Mouse (Mus musculus) urinary bladder, postnatal 4 days (tissue): ENCODE measurements around the gene Col12a1.
"Not testable (repeated sequence)": the region's sequence is repeated elsewhere in the genome, so short reads cannot be mapped to it uniquely, and the experiment has no call there.

Experiments
- DNase-seq, 2 experiments: peaks; one replicate each; pipeline ENCODE4 v3.0.0; 2021 to 2022; ENCODE audit warnings: low spot score in 2 of 2

Gene Col12a1

DNA sequence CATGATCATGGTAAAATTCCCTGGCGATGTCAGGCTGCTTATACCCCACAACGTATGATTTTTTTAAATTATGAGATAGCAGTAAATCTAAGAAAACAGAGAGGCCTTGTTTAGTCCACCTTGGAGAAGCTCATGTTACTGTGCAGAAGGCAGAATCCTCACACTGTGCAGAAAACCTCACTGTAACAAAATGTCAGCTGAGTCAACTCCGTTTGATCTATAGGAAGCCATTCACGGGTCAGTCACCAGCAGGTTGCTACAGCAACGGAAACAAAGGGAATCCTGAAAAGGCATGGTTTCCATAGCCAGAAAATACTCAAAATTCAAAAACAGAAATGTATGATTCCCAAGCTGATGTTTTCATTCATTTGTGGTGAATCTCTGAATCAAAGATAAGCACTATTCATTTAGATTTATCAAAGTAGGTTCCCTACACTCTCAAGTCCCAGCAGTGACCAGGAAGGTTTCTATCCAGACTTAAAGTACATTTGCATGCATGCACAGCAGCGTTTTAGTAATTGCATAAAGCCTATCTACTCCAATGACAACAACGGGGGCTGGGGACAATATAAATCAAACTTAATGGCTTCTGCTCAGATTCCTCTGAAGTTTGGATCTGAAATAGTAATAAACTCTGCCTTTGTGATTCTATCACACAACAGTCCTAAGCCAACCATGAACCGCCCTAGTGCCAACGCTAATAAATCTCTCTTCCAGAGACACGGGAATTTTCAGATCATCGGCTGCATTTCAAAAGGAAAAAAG, 28.7 kb downstream of the Col12a1 start:
- DNase-seq = no peak

DNA sequence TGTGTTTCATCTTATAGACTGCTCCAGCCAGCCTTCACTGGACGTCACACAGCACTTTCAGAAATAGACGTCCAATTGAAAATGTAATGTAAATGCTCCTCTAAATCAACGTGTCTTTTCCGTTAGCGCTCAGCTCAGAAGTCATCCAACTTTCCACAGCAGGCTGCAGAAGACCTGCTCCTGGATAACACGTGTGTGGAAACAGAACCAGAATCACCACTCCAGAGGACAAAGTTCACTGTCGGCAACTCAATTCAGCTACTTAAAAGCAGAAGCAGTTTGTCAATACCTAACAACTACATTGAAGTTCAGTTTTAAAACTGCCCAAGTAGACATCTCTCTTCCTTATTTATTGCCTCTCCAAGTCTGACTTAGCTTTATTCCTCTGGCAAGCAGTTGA, 29.3 kb downstream of the Col12a1 start:
- no peak for DNase-seq

DNA sequence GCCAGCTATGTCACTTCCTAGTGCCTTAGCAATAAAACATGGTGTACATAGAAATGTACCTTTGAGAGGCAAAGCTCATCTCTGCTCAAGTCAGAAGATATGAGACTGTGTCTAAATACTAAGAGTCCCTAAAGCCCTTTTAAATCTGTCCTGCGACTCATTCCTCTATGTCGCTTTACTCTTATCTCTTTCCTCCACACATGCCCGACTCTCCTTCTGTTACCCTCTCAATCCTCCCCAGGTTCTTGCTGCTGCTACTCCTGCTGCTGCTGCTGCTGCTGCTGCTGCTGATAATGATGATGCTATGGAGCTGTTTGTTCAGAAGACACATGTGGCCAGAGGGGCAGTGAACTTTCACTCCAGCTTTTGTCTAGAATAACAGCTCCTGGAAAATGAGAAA, 31.4 kb downstream of the Col12a1 start:
- no peak for DNase-seq

DNA sequence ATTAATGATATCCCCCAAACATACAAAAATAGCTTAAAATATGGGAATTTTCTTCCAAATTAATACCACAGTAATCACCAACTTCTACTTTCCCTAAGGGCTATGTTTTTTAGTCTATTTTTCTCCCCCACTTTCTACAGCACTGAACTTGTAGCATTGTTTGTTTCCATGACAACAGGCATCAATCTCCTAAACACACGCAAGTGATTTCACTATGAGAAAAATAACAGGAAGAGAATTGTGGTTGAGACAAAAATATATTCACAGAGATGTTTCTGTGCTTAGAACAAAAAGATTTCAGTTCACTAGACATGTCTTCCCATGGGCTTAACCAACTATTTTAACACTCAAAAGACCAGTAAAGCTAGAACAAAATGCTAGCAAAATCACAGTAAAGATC, 32.6 kb downstream of the Col12a1 start:
- no peak for DNase-seq

DNA sequence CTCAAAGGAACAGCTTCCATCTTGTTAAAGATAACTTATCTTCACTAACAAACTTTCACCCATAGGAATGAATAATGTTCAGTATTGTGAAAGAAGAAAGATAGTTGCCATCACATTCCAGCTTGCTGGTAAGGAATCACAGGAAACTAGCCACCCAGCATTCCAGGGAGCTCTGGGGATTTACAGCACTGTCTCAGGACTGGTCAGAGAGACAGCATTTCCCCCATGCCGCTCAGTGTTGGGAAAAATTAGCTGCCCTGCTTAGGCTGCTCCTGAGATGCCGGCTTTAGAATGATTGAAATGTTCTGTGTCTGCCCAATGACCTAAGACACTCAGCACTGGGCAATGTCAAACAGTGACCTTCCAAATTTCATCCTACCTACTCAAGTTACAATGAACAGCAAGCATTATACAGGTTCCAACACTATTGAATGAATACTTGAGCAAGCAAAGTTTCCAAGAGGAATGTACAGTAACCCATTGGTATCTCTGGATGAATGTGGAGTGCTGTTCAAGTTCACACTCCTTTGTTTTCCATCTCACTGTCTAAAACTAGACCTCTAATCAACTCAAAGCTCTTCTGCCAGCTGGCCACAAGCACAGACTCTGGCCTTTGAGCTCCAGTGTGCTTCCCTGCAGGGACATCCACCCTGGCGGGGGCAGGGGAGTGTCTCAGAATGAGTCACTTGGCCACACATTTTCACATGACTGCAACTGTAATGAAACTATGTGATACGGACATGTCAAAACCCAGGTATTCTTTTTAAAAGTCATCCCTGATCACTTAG, 38.0 kb downstream of the Col12a1 start:
- DNase-seq = no peak

DNA sequence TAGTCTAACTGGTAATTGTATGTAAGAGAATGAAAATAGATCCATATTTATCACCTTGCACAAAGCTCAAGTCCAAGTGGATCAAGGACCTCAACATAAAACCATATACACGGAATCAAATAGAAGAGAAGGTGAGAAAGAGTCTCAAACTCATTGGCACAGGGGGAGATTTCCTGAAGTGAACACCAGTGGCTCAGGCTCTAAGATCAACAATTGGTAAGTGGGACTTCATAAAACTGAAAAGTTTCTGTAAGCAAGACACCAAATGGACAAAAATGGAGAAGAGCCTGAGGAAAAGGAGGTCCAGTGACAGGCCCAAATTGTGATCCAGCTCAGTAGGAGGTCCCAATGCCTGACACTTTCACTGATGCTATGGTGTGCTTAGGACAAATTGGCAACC, 49.8 kb downstream of the Col12a1 start:
- not testable (repeated sequence) for DNase-seq

DNA sequence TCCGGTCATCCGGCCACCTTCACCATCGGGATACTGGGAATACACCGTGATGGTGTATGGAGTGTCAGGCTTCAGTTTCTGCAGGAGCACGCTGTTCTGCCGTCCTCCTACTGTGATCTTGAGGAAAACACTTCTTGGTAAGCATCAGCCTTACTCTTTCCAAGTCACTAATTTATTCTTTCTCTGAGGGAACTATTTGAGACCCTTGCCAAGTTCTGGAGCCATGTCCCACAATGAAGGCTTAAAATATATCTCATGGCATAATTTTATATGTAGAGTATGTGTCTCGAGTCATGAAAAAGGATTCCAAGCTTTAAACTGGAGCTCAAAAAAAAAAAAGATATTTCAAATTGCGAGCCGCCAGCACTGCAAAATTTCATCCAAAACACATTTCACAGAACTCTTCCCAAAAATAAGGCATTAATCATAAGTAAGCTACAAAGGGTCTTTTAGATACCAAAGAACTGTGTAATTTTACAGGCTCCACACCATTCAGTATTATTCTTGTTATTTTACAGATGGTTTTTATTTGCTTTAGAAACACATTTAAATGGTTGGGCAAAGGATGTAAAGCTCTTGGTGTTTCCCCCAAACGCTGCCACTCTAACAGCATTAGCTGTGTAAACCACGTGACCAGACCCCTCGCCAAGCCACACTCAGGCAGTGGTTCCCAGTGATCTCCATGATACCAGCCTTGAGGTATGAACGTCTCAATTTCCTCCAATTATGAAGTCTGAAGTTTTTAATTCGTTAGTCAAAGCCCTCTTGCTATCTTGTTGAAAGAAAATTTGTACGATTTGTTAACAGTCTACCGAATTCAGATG, 65.1 kb downstream of the Col12a1 start:
- DNase-seq = no peak

DNA sequence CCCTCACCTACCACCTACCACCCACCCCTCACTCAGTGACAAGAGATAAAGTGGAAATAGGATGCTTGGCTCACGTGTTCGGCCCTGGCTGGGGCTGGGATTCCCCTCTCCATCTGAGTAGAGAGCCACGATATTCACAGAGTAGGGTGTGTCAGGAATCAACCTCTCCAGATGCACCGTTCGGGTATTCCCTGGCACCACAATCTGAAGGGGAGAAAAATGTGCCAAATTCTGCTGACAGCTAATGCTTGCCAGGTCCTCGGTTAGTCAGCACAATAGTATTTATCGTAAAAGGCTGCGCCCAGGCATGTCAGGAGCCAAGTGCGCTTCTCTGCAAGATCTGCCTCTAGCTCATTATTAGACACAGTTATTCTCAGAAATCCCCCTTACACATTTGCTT, 70.0 kb downstream of the Col12a1 start:
- no peak for DNase-seq

DNA sequence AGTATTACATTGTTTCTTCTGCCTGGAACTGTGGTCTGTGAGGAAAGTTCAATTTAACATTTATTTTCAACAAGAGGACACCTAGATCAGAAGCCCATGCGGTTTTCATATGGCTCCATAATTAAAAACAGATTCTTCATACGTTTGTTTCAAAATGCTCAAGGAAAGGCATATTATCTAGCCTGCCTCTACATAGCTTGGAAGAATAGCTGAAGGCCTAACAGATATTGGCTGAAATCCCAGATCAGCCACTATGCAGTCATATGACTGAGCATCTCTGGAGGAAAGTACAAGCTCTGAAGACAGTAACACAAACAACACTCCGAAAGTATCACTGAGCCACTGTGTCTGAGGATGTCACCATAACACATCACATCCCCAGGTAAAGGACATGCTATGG, 72.9 kb downstream of the Col12a1 start:
- DNase-seq = no peak

DNA sequence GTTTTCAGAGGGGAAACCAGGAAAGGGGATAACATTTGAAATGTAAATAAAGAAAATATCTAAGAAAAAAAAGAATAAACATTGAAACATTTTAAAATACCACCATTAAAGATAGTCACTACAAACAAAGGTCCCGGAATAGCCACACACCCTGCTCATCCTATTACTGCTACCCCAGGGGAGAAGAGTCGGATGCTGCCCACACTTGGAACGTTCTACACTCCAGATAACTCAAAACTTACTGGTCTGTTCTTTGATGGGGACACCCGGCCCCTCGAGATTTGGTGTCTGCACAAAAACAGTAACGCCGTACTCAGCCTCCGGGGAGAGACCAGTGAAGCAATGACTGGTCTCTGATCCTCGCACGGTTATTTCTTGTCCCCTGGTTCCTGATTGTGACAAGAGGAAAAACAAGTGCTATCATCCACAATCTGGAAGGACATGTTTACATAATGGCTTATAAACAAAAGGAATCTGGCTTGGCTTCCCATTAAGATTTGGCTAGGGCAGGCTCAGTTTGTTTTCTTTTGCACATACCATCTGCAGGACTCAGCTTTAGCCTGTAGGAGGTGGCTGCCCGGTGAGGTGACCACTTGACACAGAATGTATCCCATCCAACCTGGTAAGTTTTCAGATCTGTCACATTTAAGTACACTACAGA, 79.1 kb downstream of the Col12a1 start:
- no peak for DNase-seq

DNA sequence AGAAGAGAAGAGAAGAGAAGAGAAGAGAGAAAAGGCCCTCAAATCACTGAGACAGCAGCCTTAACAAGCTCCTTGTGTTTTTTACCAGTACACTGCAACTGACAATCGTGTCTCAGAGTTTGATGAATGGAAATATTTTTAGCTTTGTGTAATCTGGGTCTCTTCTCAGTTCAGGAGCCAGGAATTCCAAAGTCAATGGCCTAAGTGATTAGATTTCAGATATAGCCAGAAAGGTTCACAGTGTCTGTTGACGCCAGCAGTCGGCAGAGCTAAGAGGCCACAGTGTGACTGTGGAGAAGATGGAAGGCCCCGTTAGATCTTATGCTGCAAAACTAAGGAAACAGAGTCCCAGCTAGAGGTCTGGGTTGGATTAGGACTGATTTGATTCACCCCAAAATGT, 80.8 kb downstream of the Col12a1 start:
- no peak for DNase-seq

DNA sequence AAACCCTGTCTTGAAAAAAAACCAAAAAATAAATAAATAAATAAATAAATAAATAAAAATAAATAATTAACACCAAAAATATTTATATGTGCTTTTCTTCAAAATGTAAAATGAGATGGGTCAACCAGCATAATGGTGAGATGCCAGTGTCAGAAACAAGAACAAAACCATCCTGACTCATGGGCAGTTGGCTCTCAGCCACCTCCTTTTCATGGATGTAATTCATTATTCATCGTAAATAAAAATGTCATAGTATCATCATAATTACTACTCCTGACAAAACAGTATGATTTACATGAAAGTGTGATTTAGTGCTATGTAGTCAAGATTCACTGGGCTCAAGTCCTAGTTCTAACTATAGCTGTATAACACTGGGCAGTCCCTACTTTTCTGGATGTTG, 84.6 kb downstream of the Col12a1 start:
- no peak for DNase-seq

DNA sequence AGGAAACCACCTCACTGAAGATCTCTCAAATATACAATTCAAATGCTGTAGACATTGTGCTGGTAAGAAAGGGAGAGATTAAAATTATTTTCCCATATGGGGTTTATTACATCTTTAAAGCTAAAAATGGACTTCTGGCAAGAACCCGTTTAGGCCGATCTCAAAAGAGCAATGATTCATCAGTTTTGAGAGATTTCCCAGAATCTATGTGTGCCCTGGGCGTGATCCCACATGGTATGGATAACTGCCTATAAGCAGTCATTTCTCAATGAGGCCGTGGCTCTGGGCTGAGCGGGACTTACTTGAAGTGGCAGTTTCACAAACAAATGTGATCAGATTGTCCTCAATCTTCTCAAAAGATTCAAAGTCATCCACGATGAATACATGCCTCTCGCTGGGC, 87.4 kb downstream of the Col12a1 start:
- no peak for DNase-seq

DNA sequence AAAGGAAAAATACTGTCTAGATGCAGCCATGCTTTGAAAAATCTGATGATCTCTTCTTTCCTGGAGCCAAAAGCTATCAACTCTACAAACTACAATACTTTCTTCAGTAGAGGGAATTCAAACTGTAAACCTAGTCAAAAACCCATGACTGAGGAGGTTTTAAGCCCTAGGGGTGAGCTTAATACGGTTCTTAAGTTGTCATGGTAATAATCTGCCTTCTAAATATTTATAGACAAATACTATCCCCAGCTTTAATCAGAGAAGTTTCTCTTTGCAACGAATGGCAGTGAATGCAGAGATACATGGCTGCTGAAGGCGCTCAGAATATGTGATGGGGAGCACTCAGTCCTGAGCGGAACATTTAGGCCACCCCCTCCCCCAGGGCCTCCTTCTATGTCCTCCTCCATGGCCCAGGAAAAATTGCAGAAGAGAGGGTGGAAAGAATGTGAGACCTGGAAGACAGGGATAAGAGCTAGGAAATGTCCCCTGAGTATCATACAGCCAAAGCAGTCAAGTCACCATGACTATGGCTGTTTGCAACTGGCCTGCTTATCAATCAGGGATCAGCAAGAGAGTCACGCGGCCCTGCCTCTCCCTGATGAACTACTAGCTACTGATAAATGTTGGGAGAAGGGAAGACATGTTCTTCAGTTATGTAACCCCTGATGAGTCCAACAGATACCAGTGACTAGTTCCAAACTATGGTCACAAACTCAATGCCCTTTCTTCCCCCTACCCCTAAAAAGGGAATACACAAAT, 99.6 kb downstream of the Col12a1 start:
- DNase-seq = no peak

DNA sequence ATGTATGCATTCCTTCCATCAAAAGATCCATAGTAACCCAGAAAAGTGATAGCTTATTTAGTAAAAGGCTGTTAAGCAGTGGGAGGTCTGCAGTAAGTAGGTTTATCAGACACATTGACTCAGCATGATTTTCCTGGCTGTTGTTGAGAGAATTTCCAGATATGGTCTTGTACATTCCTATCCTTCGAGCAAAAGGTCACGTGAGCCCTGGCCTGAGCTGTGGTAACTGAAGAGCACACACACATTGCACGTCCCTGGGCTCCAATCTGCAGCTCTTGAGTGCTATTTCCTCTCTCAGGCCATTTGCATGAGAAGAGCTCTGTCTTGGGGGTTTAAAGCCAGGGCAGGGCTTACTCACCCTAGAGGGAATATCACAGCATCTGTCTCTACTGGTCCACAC, 101.3 kb downstream of the Col12a1 start:
- no peak for DNase-seq

DNA sequence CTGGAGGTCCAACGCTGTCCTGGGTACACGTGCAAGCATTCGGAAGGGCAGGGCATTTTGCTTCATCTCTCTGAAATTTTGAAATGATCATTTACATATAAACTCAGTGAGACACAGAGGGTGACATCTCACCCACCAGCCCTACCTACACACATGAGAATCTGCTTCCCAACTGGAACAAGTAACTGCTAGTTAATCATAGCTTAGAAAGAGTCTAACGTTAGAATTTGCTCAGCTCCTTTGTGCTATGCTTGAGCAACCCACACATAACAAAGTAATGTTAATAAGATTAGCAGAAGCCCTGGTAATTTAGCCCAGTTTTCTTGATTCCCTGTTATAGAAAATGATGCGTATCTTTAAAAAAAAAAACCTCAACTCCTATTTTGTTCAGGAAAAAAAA, 102.6 kb downstream of the Col12a1 start:
- no peak for DNase-seq

DNA sequence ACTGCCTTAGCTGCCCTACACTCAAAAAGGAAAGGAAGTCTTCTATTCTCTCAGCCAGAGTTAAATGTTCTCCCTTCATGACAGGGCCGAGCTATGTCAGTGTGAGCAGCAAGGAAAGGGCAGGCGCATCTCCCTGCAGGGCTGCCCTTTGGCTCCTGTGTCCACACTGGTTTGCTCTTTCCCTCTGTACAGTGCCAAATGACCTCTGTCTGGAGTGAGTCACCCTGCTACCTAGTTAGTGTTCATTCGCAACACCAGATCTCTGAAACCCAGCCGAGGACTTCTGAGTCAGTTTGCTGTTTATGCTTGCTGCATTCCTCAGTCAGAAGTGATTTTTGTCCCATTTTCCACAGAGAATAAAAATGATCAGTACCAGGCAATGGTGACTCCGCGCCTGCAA, 108.3 kb downstream of the Col12a1 start:
- DNase-seq = no peak

DNA sequence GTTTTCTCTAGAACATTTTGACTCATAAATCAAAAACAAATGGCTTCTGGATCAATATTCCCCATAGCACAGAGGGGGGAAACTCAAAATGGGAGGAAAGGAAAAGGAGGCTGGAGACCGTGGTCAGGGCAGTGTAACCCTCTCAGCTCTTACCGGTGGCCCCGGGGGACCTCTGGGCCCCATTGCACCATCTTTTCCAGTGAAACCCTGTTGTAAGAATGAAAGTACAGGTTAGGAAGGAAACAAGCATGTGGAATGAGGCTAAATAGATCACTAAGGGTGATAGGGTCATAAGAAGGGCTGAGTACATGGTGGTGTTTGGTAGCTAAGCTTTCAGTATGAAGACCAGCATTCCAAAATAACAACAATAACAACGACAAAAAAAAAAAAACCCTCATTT, 109.0 kb downstream of the Col12a1 start:
- no peak for DNase-seq

DNA sequence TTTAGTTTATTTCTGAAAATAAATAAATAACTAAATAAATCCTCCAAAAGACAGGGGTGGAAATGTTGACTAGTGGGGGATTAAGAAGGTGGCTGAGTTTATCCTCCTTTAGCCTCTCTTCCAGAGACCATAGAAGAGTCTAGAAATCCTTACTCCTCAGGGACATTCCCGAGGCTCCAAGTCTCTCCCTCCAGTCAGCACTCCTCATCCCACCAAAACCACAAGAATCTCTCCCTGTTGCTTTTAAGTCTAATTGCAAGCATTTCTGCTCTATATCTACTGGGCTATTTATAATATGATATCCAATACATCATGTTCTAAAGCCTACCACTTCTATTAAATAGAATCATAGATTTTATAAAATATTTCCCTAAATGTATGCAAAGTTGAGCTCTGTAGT, 109.8 kb downstream of the Col12a1 start:
- DNase-seq = no peak

DNA sequence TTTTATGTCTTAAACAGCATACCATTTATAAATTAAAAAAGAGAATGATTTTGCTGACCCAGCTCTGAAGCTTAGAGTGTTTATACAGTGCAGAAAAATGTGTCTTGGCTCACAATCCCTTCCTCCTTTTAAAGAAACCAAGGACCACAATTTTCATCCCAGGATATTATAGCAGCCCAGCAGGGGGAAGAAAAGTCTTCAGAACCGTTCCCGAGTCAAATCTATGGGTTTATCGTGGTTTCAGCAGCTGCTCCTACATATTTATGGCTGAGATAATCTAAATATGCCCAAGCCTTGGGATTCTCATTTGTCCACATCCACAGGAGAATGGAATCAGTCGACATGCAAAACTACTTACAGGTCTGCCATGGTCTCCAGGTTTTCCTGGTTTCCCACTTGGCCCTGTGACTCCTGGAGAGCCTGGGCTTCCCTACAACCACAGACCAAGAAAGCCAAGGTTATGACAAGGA, 110.5 kb downstream of the Col12a1 start:
- DNase-seq = no peak

DNA sequence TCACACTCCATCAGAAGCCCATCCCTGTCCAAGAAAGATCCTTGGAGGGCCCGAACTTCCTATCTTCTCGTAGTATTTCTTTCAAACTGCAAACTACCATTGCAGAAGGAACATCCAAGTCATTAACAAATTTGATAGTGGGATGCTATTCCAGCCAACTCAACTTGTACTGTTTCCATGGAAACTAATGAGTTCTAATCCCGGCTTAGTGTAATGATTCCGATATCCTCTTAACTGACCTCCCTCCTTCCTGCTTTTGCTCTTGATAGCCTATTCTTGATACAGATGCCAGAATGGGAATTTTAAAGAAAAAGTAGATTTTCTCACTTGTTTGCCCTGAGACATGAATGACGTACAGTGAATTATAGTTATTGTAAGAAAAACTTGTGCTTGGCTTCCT, 112.5 kb downstream of the Col12a1 start:
- DNase-seq = no peak
